Mouse (Mus musculus): Measurements from ENCODE around the gene Sgca.
"Not testable (repeated sequence)": the region's sequence is repeated elsewhere in the genome, so short reads cannot be mapped to it uniquely, and the experiment has no call there.

Gene Sgca

GRCm38 (mm10) chr11:94985140-94985539 lies 9.0 kb upstream of the Sgca start:
- DNase-seq, result no peak

DNA sequence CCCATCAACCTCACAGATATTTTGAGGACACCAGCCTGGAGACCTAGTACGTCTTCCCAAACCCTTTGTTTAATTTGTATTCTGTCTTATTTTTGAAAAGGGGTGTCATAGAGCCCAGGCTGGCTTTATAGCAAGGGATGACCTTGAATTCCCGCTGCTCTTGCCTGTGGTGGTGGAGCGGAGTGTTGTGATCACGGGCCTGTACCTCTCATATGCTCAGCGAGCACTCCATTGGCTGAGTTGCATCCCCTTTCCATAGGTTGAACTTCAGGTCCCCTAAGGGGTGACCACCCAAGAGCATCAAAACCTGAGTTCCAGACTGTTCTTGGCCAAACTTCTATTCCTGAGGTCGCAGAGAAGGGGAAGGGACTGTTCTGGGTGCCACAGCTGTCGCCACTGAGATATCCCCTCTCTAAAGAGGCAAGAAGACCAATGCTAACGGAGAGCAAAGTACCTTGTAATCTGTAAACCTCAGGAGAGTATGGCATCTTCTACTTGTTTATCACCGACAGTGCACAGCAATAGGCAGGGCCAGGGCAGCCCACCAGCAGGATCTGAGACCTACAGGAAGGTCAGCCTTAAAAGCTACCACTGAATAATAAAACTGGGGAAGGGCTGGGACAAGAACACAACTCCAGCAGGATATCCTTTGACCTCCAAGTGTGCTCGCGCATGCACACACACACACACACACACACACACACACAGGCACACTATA lies 3.5 kb upstream of the Sgca start:
- no peak for DNase-seq

GRCm38 (mm10) chr11:94978947-94979346 lies 2.8 kb upstream of the Sgca start:
- peak; percentile 96 for DNase-seq

DNA sequence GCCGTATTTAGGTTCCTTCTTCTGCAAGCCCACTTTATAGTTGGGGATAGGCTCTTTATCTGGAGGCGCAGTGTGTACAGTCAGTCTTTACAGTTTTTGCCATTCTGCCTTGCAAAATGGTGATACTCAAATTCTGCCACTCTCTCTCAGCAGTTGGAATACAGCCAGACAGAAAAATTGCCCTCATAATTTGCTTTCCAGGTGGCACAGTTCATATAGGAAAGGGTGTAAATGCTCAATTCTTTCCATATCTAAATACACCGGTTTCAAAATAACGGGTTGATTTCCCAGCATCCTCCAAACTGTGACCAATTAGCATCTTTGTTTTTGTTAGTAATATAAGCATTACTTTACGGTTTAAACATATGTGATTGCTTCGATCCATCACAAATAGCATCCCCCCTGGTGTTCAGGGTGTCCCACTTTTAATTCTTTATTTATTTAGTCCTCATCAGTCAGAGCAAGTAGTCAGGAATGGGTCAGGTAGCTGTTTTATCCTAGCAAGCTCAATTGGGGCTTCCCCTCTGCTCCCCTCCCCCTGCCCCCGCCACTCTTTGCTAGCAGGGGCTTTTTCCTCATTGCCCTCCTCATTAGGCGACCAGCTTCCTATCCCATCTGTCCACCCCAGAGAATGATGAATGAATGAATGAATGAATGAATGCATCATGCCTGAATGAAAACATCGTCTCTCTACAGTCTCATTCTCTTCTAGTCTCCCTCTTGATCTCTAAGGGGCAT lies 2.2 kb upstream of the Sgca start:
- DNase-seq, result no peak

DNA sequence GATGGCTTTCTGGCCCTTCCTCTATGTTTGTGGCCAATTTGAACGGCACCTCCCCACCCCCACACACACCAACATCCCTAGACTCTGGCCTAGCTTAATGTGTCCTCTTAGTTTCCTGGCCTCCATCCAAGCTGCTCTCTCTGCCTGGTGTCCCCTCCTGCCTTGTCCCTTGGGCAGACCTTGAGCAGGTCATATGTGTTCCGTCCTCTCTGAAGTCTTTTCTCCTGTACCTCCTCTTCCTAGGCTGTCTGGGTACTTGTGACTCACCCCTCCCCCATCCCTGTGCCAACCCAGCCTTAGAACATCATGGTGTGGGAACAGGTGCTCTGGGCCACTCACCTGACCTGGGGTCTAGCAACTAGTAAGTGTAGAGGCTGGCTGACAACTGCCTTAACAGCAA lies 1.2 kb downstream of the Sgca start:
- no peak for DNase-seq

- no peak for DNase-seq
Observed at GRCm38 (mm10) chr11:94973313-94973712, 2.8 kb downstream of the Sgca start.

DNA sequence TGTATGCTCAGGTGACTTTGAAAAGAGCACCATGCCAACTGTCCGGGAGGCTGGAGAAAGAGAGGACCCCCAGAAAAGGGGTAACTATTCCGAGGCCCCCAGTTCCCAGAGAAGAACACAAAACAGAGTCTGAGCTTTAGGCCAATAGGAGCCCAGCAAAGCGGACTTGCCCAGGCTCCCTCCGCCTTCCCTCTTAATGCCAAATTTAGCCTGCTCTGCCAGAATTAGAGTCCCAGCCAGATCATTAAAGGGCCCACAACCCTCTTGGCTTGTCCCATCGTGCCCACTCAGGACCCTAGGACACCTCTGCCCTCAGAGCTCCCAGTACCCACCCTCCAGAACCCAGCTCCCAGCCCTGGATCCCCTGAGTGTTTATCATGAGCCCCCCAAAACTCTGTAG lies 3.2 kb downstream of the Sgca start:
- no peak for DNase-seq

DNA sequence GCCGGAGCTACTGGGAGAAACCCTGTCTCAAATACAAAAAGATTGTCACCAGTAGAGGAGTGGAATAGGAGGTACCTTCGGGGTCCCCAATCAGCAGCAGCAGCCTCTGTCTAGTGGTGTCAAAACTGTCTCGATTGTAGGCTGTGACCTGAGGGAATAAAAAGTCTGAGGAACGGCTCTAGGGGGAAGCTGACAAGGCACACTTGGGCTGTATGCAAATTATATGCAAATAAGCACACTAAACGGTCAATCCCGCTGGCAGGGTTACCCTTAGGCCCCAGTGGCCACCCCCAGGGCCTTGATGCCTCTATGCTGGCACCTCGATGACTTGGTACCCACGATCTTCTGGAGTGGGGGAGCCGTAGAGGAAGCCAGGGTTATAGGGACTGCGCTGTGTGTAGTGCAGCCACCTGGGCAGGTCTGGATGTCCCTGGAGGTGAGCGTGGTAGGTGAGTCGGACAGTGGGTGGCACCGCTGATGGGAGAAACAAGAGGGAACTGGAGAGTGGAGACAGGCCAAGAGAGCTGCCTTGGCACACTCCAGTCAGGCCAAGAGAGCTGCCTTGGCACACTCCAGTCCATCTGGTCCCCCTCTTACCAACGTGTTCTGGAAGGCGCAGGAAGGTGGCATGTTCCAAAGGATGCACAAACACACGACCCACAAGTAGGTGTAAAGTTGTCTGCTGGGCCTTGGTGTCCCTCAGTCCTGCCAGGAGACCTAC lies 4.1 kb downstream of the Sgca start:
- no peak for DNase-seq

GRCm38 (mm10) chr11:94970210-94970943 lies 5.8 kb downstream of the Sgca start:
- DNase-seq, result peak; percentile 65

GRCm38 (mm10) chr11:94969709-94970108 lies 6.4 kb downstream of the Sgca start:
- not testable (repeated sequence) for DNase-seq

DNA sequence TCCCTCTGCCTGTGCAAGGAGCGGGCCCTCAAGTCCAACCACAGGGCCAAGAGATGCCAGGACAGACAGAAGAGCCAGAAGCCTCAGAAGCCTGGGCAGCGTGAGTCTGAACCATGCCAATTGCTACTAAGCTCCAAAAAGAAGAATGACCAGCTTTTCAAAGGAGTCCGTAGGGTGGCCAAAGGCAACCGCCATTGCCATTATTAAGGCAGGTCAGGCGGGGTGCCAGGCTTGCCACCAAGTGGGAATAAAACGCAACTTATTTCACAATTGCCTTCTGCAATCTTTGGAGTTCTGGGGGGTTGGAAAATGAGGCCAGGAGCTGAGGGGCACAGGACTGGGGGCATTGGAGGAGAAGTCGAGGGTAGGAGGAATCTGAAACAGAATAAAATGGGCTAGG lies 7.9 kb downstream of the Sgca start:
- no peak for DNase-seq

DNA sequence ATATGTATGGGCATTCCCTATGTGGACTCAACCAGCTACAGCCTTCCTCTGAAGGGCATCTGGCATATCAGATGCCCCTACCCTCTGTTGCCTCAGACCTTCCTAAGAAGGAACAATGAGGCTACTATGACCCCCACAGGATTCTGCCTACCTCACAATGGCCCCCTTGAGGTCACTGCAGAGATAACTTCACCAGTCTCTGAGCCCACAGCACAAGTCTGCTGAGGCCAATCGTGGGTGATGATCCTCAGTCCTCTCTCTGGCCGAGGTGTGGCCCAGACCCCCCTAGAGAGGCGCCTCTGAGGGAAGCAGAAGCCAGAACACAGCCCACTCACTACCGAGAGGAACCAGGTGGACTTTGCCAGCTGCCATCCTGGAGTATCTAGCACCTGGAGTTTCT lies 8.7 kb downstream of the Sgca start, which contains the start of gene Hils1:
Hils1 (plus strand) TSS at position 175 of the 400 bp plus-strand sequence.
- no peak for DNase-seq

DNA sequence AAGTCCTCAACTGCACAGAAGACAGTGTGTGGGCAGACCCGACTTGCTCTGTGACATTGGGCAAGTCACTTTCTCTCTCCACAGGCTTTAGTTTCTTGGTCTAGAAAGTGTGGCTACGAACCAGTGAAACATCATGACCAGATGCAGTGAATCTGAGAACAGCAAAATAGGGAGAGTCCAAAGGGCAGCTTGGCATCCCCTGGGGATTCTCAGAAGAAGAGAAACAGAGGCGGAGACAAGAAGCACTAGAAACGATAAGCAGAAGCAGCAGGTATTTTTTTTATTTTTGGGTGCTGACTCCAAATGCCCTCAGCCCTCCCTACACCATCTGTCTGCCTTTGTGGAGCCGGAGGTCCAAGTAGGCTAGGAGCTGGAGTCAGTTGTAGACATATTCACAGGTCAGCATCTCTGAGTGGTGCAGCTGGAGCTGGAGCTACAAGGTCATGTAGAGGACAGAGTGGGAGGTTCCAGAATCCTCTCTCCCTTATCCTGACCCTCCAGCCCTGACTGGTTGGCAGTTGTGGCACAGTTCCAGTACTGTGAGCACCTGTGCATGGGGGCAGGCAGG lies 13.5 kb downstream of the Sgca start:
- DNase-seq, result no peak

GRCm38 (mm10) chr11:94958065-94958858 lies 17.9 kb downstream of the Sgca start:
- peak; percentile 57 for DNase-seq

- no peak for DNase-seq
Observed at GRCm38 (mm10) chr11:94957693-94958064, 18.4 kb downstream of the Sgca start.

DNA sequence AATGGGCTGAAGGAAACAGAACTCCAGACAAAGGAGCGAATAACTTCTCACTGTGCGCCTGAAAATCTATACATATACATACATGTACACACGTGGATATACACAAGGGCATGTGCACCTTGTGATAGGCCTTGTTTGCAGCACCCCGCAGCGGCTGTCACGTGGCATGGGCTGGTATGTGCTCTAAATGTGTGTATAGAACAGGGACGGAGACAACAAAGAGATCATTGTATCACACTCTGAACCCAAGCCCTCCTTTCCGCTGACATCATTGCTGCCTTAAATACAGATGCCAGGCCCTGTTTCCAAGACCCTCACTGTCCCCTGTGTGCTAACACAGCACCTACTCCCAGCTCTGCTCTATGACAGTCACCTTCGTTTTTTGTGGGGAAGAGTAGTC lies 21.0 kb downstream of the Sgca start:
- DNase-seq, result no peak

GRCm38 (mm10) chr11:94952169-94952568 lies 24.0 kb downstream of the Sgca start:
- DNase-seq, result no peak

DNA sequence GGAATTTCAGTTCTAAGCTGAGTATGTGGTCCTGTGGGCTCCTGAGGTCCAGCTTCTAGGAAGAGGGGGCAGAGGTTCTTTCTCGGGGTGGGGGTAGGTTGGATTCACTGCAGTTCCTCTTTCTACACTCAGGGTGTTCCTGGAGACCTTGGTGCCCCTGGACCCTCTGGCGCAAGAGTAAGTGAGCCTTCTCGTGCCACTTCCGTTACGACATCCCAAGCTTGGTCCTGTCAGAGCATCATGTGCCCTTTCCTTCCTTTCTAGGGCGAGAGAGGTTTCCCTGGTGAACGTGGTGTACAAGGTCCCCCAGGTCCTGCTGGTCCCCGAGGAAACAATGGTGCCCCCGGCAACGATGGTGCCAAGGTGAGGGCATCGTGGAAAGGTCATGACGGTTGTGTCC lies 30.9 kb downstream of the Sgca start:
- no peak for DNase-seq

GRCm38 (mm10) chr11:94944295-94944694 lies 31.8 kb downstream of the Sgca start:
- no peak for DNase-seq

GRCm38 (mm10) chr11:94943054-94943453 lies 33.1 kb downstream of the Sgca start:
- no peak for DNase-seq

DNA sequence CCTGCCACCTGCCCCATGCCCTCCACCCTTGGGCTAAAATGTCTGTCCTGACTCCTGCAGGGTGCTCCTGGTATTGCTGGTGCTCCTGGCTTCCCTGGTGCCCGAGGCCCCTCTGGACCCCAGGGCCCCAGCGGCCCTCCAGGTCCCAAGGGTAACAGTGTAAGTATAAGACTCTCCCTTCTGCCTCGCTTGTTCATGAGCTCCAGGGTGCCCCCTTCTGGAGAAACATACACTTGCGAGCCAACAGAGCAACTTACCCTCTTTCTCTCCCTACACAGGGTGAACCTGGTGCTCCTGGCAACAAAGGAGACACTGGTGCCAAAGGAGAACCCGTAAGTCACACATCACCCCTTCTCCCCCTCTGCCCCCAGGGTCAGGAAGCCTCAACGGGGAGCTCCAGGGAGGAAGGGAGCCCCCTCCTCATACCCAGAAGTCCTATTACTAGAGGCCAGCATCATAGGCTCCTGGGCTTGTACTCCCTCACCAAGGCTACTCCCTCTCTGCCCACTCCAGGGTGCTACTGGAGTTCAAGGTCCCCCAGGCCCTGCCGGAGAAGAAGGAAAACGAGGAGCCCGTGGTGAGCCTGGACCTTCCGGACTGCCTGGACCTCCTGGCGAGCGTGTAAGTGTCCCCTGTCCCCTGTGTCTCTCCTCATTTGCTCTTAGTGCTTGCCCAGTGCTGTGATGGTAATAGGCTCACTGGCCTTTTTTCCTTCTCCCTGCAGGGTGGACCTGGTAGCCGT lies 33.7 kb downstream of the Sgca start:
- DNase-seq, result no peak

Data from layer of hippocampus, adult 9-11 months (tissue).